Comparison of ENCODE assay signal across 24 mouse cellular contexts in genomic region chr11:61559572-61559971, GRCm38 (mm10). TPM values are rescaled to one million over a fixed set of nuclear protein-coding genes. Genes with fewer than 3 reads are reported as not detected.
"Had no signal": no experiment of that assay in that cellular context is flagged by ENCODE, and none has a peak within 500 bp of the region (broad histone marks: within the 10 kb centered on the region; RNA-seq: fewer than 3 reads in every experiment).

No protein-coding gene starts in this region.

- H3K27me3 ChIP-seq: heart, embryonic 13.5 days; heart, embryonic 15.5 days; hindbrain, embryonic 13.5 days; hindbrain, embryonic 15.5 days; kidney, embryonic 15.5 days; limb, embryonic 13.5 days; limb, embryonic 15.5 days had no signal

- H3K36me3 ChIP-seq: heart, embryonic 15.5 days; hindbrain, embryonic 13.5 days; hindbrain, embryonic 15.5 days; kidney, embryonic 15.5 days; limb, embryonic 15.5 days had no signal

- H3K4me3 ChIP-seq: heart, adult 2 months; heart, embryonic 13.5 days; heart, embryonic 15.5 days; hindbrain, embryonic 13.5 days; hindbrain, embryonic 15.5 days; kidney, embryonic 15.5 days; limb, embryonic 13.5 days; limb, embryonic 15.5 days had no signal

- DNase-seq: forebrain, postnatal 0 days; gastrocnemius, postnatal 10 days; gastrocnemius, postnatal 25 days; heart, adult 11 months; heart, adult 2 months; heart, postnatal 14 days; heart, postnatal 36 days; kidney, adult 11 months; kidney, adult 2 months; kidney, adult 9 months; kidney, postnatal 14 days; kidney, postnatal 36 days; layer of hippocampus, postnatal 36 days; left cerebral cortex, postnatal 4 days had no signal

- H3K27ac ChIP-seq: heart, adult 2 months; heart, embryonic 13.5 days; heart, embryonic 15.5 days; hindbrain, embryonic 13.5 days; hindbrain, embryonic 15.5 days; hindbrain, postnatal 0 days; kidney, embryonic 15.5 days; kidney, postnatal 0 days; limb, embryonic 13.5 days; limb, embryonic 15.5 days had no signal

RNA-seq across cellular contexts. Expression of gene Epn2, which starts 19.9 kb away (rescaled TPM):
- total RNA-seq: hematopoietic stem cell, adult 5-6 weeks had no signal
